Comparison of ENCODE assay signal across 12 mouse cellular contexts in the genomic region with DNA sequence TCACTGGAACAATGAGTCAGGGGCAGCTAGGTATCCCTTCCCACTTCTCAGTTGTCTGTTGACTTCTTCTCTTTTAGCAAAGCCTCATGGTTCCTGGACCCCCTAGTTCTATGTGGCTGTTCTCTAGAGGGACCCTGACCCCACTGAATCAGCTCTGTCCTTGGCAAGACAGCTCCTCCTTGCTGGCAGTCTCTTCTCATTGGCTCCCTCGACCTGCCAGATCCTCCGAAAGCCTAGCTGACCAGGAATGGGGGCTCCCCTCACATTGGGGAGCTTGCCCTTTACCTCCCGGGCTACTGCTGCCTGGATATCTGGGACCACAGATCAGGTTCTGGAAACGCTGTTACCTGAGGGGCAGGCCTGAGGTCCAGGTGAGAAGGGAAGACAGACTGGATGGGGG. TPM values are rescaled to one million over a fixed set of nuclear protein-coding genes. Genes with fewer than 3 reads are reported as not detected.
A peak's percentile ranks its signal among the peaks of the same experiment; 100 is the strongest.
DNase-seq lines count a peak whose midpoint lies in the region; ATAC-seq and TF ChIP-seq lines count a peak whose summit lies in the region.
"Had no signal": no experiment of that assay in that cellular context is flagged by ENCODE, and none has a peak within 500 bp of the region (broad histone marks: within the 10 kb centered on the region; RNA-seq: fewer than 3 reads in every experiment).

No protein-coding gene starts in this region.

- no peaks in the 10 kb centered on the region for H3K9me3 ChIP-seq in heart, postnatal 0 days (replicated peaks; ENCODE audit: control insufficient read depth, low read length)
- H3K9me3 ChIP-seq in heart, embryonic 11.5 days (replicated peaks; ENCODE audit: control insufficient read depth, low read length), result no peaks in the 10 kb centered on the region
- no peaks in the 10 kb centered on the region for H3K9me3 ChIP-seq in neural tube, embryonic 12.5 days
- no peaks in the 10 kb centered on the region for H3K9me3 ChIP-seq in embryonic facial prominence, embryonic 14.5 days (ENCODE audit: control insufficient read depth, low read length)

- H3K27ac ChIP-seq in heart, postnatal 0 days (ENCODE audit: low read depth), result peak overlapping the region; percentile 100
- H3K27ac ChIP-seq in heart, embryonic 11.5 days (ENCODE audit: low read depth, low read length), result no peak overlapping the region
- H3K27ac ChIP-seq in neural tube, embryonic 12.5 days, result no peak overlapping the region
- H3K27ac ChIP-seq in embryonic facial prominence, embryonic 14.5 days (replicated peaks; ENCODE audit: low read depth, low read length), result 0 out of 2 replicates have a peak overlapping the region, but pooled peaks have one; percentile 99

- TF ChIP-seq CTCF in heart, postnatal 0 days (IDR thresholded peaks at IDR 0.05; ENCODE audit: low read depth), result no peak

- TF ChIP-seq EP300 in heart, postnatal 0 days (IDR thresholded peaks at IDR 0.05; ENCODE audit: low read depth), result no peak

- H3K9ac ChIP-seq in heart, postnatal 0 days (replicated peaks; ENCODE audit: low read depth, low read length), result no peak overlapping the region
- H3K9ac ChIP-seq in heart, embryonic 11.5 days (ENCODE audit: low read depth, low read length), result no peak overlapping the region
- H3K9ac ChIP-seq in neural tube, embryonic 12.5 days, result no peak overlapping the region
- no peak overlapping the region for H3K9ac ChIP-seq in embryonic facial prominence, embryonic 14.5 days (ENCODE audit: low read depth, low read length)

- H3K36me3 ChIP-seq in heart, postnatal 0 days (replicated peaks; ENCODE audit: control insufficient read depth, insufficient read depth, low read length), result peaks cover 14% of the 10 kb centered on the region
- H3K36me3 ChIP-seq in heart, embryonic 11.5 days (ENCODE audit: control insufficient read depth, insufficient read depth, low read length), result peaks cover 9% of the 10 kb centered on the region
- H3K36me3 ChIP-seq in neural tube, embryonic 12.5 days, result peaks cover 19% of the 10 kb centered on the region
- H3K36me3 ChIP-seq in embryonic facial prominence, embryonic 14.5 days (ENCODE audit: control insufficient read depth, insufficient read depth, low read length), result peaks cover 31% of the 10 kb centered on the region

- DNase-seq in heart, postnatal 0 days (ENCODE audit: low spot score), result no peak
- DNase-seq in neural tube, embryonic 10.5 days (ENCODE audit: extremely low spot score, low spot score), result no peak
- DNase-seq in embryonic facial prominence, embryonic 14.5 days (ENCODE audit: low spot score), result no peak
- no peak for DNase-seq in frontal cortex, postnatal 36 days (ENCODE audit: low spot score in 2 of 2)
- DNase-seq in right cerebral cortex, postnatal 10 days (ENCODE audit: low spot score in 2 of 2), result no peak
- DNase-seq: gastrocnemius, postnatal 25 days; lung, postnatal 14 days; spleen, adult 18-20 months had no signal

- no peak overlapping the region for H3K4me2 ChIP-seq in heart, postnatal 0 days (ENCODE audit: low read depth, low read length)
- H3K4me2 ChIP-seq in heart, embryonic 11.5 days, result no peak overlapping the region
- H3K4me2 ChIP-seq in neural tube, embryonic 12.5 days (replicated peaks), result 0 out of 2 replicates have a peak overlapping the region, but pooled peaks have one; percentile 12
- no peak overlapping the region for H3K4me2 ChIP-seq in embryonic facial prominence, embryonic 14.5 days (ENCODE audit: low read depth, low read length)

- H3K4me3 ChIP-seq in heart, postnatal 0 days (ENCODE audit: low read depth, low read length), result no peak overlapping the region
- no peak overlapping the region for H3K4me3 ChIP-seq in heart, embryonic 11.5 days (ENCODE audit: low read depth, low read length)
- H3K4me3 ChIP-seq in neural tube, embryonic 12.5 days, result no peak overlapping the region
- H3K4me3 ChIP-seq in embryonic facial prominence, embryonic 14.5 days (ENCODE audit: low read depth, low read length), result no peak overlapping the region

- ATAC-seq in heart, postnatal 0 days (ENCODE audit: insufficient read depth, low read depth), result no peak
- no peak for ATAC-seq in heart, embryonic 11.5 days (replicated peaks; ENCODE audit: insufficient number of reproducible peaks, low FRiP score, low TSS enrichment)
- no peak for ATAC-seq in neural tube, embryonic 12.5 days (ENCODE audit: low FRiP score, low read depth)
- ATAC-seq in embryonic facial prominence, embryonic 14.5 days (ENCODE audit: low read depth), result no peak
- ATAC-seq: inflammation-experienced regulatory T-cells, adult 6 months had no signal

- H3K4me1 ChIP-seq in heart, postnatal 0 days (ENCODE audit: control insufficient read depth, insufficient read depth), result peaks cover 22% of the 10 kb centered on the region
- H3K4me1 ChIP-seq in heart, embryonic 11.5 days (ENCODE audit: control insufficient read depth, insufficient read depth, low read length), result peaks cover 14% of the 10 kb centered on the region
- peaks cover 26% of the 10 kb centered on the region for H3K4me1 ChIP-seq in neural tube, embryonic 12.5 days
- H3K4me1 ChIP-seq in embryonic facial prominence, embryonic 14.5 days (ENCODE audit: control insufficient read depth, insufficient read depth, low read length), result peaks cover 11% of the 10 kb centered on the region

- H3K27me3 ChIP-seq in heart, postnatal 0 days (ENCODE audit: control insufficient read depth, insufficient read depth, low read length), result no peaks in the 10 kb centered on the region
- H3K27me3 ChIP-seq in heart, embryonic 11.5 days (ENCODE audit: control insufficient read depth, insufficient read depth, low read length), result no peaks in the 10 kb centered on the region
- H3K27me3 ChIP-seq in neural tube, embryonic 12.5 days (replicated peaks), result no peaks in the 10 kb centered on the region
- no peaks in the 10 kb centered on the region for H3K27me3 ChIP-seq in embryonic facial prominence, embryonic 14.5 days (replicated peaks; ENCODE audit: control insufficient read depth, insufficient read depth, low read length)

- 78% methylated on average over 4 of the region's 4 CpGs for WGBS in heart, postnatal 0 days
- WGBS in heart, embryonic 11.5 days (ENCODE audit: insufficient replicate concordance), result 88% methylated on average over 4 of the region's 4 CpGs
- 91% methylated on average over 4 of the region's 4 CpGs for WGBS in neural tube, embryonic 12.5 days
- 89% methylated on average over 4 of the region's 4 CpGs for whole genome bisulfite sequencing in embryonic facial prominence, embryonic 14.5 days

RNA-seq across cellular contexts. Expression of a gene that starts 1.9 kb away (rescaled TPM):
- 34.5 and 41.7 TPM in 2 replicates for total RNA-seq in heart, postnatal 0 days (2014; rRNA removed; ENCODE audit: low replicate concordance)
- 48.3 and 48.6 TPM in 2 replicates for polyA plus RNA-seq in heart, postnatal 0 days (2015; fragmentation: Nextera tagmentation; extraction: Ambion mirVana)
- 119 and 126 TPM in 2 replicates for polyA plus RNA-seq in heart, embryonic 11.5 days (2014; fragmentation: Nextera tagmentation; extraction: Ambion mirVana)
- 165 and 183 TPM in 2 replicates for polyA plus RNA-seq in neural tube, embryonic 12.5 days (2016; fragmentation: Nextera tagmentation; extraction: Ambion mirVana)
- polyA plus RNA-seq in embryonic facial prominence, embryonic 14.5 days (2014; fragmentation: Nextera tagmentation; extraction: Ambion mirVana), result 152 and 158 TPM in 2 replicates

RNA-seq across cellular contexts. Expression of a gene that starts 8.5 kb away (rescaled TPM):
- 4.4 and 18.9 TPM in 2 replicates for total RNA-seq in heart, postnatal 0 days (2014; rRNA removed; ENCODE audit: low replicate concordance)
- polyA plus RNA-seq in heart, postnatal 0 days (2015; fragmentation: Nextera tagmentation; extraction: Ambion mirVana), result 6.8 and 6.9 TPM in 2 replicates
- polyA plus RNA-seq in heart, embryonic 11.5 days (2014; fragmentation: Nextera tagmentation; extraction: Ambion mirVana), result 8.6 and 10.4 TPM in 2 replicates
- polyA plus RNA-seq in neural tube, embryonic 12.5 days (2016; fragmentation: Nextera tagmentation; extraction: Ambion mirVana), result 9.8 and 14.1 TPM in 2 replicates
- polyA plus RNA-seq in embryonic facial prominence, embryonic 14.5 days (2014; fragmentation: Nextera tagmentation; extraction: Ambion mirVana), result 19.7 and 24.6 TPM in 2 replicates

RNA-seq across cellular contexts. Expression of a gene that starts 10.7 kb away (rescaled TPM):
- 9.8 and 15.4 TPM in 2 replicates for total RNA-seq in heart, postnatal 0 days (2014; rRNA removed; ENCODE audit: low replicate concordance)
- polyA plus RNA-seq in heart, postnatal 0 days (2015; fragmentation: Nextera tagmentation; extraction: Ambion mirVana), result 10.8 and 11.2 TPM in 2 replicates
- polyA plus RNA-seq in heart, embryonic 11.5 days (2014; fragmentation: Nextera tagmentation; extraction: Ambion mirVana), result 12.3 and 18.6 TPM in 2 replicates
- 44.4 and 44.8 TPM in 2 replicates for polyA plus RNA-seq in neural tube, embryonic 12.5 days (2016; fragmentation: Nextera tagmentation; extraction: Ambion mirVana)
- 4.4 and 6.1 TPM in 2 replicates for polyA plus RNA-seq in embryonic facial prominence, embryonic 14.5 days (2014; fragmentation: Nextera tagmentation; extraction: Ambion mirVana)

RNA-seq across cellular contexts. Expression of a gene that starts 49.2 kb away (rescaled TPM):
- 30.0 and 78.1 TPM in 2 replicates for total RNA-seq in heart, postnatal 0 days (2014; rRNA removed; ENCODE audit: low replicate concordance)
- 52.4 and 55.3 TPM in 2 replicates for polyA plus RNA-seq in heart, postnatal 0 days (2015; fragmentation: Nextera tagmentation; extraction: Ambion mirVana)
- 47.5 and 49.6 TPM in 2 replicates for polyA plus RNA-seq in heart, embryonic 11.5 days (2014; fragmentation: Nextera tagmentation; extraction: Ambion mirVana)
- polyA plus RNA-seq in neural tube, embryonic 12.5 days (2016; fragmentation: Nextera tagmentation; extraction: Ambion mirVana), result 60.8 and 69.5 TPM in 2 replicates
- polyA plus RNA-seq in embryonic facial prominence, embryonic 14.5 days (2014; fragmentation: Nextera tagmentation; extraction: Ambion mirVana), result 47.5 and 55.7 TPM in 2 replicates

RNA-seq across cellular contexts. Expression of a gene that starts 49.4 kb away (rescaled TPM):
- total RNA-seq in heart, postnatal 0 days (2014; rRNA removed; ENCODE audit: low replicate concordance), result 41.6 and 50.4 TPM in 2 replicates
- polyA plus RNA-seq in heart, postnatal 0 days (2015; fragmentation: Nextera tagmentation; extraction: Ambion mirVana), result not detected in 2 replicates
- not detected in 2 replicates for polyA plus RNA-seq in heart, embryonic 11.5 days (2014; fragmentation: Nextera tagmentation; extraction: Ambion mirVana)
- polyA plus RNA-seq in neural tube, embryonic 12.5 days (2016; fragmentation: Nextera tagmentation; extraction: Ambion mirVana), result 1.7 TPM in 1 of 2 replicates, not detected in the other
- 0.72 and 0.78 TPM in 2 replicates for polyA plus RNA-seq in embryonic facial prominence, embryonic 14.5 days (2014; fragmentation: Nextera tagmentation; extraction: Ambion mirVana)
- polyA plus RNA-seq: neural tube, embryonic 11.5 days had no signal

Comparison
In these comparisons a context has a peak if more than half of its experiments do, and no peak if none do; other contexts are left out.
1. H3K27ac ChIP-seq: peak in heart, postnatal 0 days (single experiment) and embryonic facial prominence, embryonic 14.5 days (single experiment); none in heart, embryonic 11.5 days (single experiment) and neural tube, embryonic 12.5 days (single experiment).